Mouse (Mus musculus) layer of hippocampus, adult 9-10 months (tissue): ENCODE results near the gene Peli1.

Experiments used
- DNase-seq: peaks from one replicate; pipeline ENCODE4 v3.0.0; 2022; ENCODE audit warnings: low spot score

The Peli1 gene

GRCm38 (mm10) chr11:21091067-21091427, at the start of gene Peli1:
Gene Peli1, plus strand, starts transcription at chr11:21091291.
- peak; percentile 91 for DNase-seq

GRCm38 (mm10) chr11:21042590-21042989, 48.5 kb upstream of the Peli1 start:
- DNase-seq = no peak

DNA sequence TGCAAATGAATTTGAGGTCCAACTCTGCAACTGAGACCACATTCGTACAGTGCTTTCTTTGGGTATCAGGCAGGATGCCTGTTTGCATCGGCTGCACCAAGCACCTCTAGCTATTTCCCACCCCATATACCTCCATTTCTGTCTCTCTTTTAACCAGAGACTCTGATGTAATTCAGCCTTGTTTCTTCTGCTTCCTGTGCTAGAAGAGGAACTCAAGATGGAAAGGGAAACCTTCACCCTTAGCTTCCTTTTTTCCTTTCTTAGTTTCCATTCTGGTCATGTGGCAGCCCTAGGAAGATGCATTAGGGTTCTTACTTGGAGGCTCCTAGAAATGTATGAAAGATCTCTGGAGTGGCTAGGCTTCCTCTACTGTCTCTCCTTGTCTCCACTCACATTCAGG, 44.9 kb upstream of the Peli1 start:
- no peak for DNase-seq

- no peak for DNase-seq
Measured at GRCm38 (mm10) chr11:21047921-21048320, 43.2 kb upstream of the Peli1 start.

DNA sequence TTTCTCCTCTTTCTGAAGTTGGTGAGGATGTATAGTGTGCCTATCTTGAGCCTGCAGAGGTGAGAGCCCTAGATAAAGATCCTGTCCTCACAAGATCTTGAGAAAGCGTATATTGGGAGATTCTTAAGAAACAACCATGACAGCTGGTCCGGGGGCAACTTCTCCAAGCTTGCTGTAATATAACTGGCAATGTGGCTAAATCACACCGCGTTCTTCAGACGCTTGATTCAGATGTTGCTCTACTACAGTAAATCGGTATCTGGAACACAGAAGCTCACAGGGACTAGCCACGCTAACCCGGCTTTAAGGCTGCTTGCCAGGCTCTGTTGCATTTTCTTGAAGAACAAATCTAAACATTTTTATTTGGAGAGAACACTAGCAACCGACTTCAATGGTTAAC, 39.4 kb upstream of the Peli1 start:
- DNase-seq = peak; percentile 38

DNA sequence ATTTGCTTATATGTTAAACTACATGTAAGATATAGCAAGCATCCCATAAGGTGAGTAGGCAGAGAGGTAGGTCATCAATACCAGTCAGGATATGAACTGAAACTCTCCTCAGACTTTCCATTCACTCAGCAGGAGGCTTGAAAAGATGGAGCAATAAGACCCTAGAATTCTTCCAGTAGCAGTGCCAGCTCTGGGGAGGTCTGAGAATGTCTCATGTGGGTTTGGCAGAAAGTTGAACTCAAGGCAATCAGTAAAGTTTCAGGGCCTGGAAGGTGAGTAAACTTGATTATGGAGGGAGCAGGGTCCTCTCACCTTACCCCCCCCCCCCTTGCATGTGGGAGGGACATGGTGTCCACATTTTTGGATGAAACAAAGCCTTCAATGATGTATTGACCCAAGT, 36.5 kb upstream of the Peli1 start:
- no peak for DNase-seq

- no peak for DNase-seq
Measured at GRCm38 (mm10) chr11:21056109-21056850, 34.8 kb upstream of the Peli1 start.

DNA sequence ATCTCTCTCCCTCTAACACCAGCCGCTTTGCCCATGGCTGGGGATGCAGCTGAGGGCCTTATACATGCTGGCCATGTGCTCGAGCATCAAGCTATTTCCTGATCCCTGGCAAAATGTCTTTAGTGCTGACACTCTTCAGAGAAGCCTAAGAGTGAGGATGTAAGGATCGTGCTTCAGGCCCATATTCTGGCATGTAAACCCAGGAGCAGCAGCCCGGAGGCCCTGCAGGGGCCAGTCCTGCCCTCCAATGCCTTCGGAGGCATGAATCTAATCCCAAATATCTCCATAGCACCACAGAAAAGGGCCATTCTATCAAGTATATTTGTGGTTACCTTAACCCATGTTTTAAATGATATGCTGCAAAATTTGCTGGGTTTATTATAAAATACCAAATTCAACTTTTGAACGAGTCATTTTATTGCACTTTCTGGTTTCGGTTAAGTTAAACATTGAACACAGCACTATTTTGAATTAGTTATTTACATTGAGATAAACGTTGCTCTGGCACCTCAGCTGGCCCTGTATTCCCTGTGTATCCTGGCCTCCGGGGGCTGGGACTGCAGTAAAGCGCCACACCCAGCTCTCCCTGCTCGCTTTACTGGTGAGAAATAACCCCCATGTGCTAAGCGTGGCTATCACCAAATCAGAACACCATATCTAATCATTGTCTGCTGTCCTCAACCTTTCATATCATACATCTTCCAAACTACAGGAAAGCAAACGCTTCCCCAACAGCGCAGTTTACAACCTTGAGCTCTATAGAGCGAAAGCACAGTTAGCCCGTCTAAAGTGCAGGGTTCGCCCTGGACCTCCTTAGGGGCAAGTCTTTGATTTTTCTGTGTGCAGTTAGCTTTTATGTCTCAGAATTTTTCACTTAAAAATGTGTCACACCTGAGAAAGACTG, 33.3 kb upstream of the Peli1 start:
- DNase-seq = no peak

- no peak for DNase-seq
Measured at GRCm38 (mm10) chr11:21058415-21058781, 32.7 kb upstream of the Peli1 start.

DNA sequence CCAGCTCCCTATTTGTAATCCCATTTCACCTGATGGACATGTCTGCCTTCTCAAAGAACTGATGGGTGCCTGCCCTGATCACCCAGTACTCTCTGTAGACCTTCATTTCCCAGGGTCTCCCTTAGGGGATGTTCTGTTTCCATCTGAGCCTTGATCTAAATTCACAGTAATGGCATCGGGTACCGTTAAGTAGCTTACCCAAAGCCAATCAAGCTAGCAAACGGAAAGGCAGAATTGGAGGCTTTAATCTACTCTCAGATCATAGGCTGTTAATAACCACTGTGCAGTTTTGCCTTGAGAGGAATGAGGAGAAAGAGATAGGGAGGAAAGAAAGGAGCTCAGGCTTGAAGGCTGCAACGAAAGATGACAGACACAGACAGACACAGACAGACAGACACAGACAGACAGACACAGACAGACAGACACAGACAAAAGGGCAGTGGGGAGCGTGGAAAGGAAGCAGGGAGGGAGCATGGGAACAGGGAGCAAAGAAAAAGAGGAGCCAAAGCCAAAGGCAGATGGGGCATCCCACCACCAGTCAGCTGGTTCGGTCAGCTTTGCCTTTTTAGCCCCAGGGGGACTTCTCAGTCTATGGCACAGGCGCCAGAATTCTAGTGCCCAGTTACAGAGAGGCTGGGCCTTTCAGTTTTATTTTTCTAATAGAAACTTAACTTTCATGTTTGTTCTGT, 30.6 kb upstream of the Peli1 start:
- DNase-seq = no peak

GRCm38 (mm10) chr11:21061075-21061403, 30.1 kb upstream of the Peli1 start:
- DNase-seq = no peak

DNA sequence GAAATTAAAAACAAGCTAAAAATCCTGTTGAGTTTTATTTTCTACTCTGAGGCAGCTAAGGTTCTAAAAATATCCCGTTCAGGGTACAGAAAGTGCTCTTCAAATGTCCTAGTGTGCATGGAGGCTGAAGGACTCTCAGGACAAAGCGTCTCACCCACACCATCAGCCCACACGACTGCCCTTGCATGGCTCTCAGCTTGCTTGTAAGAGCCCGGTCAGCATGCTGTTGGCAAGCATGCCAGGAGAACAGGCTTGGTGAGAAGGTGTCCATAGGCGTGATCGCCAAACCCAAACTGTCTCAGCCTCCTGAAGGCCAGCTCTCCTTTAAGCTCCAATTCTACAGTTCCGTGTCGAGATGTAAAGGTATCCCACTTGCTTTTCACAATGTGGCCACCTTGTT, 29.7 kb upstream of the Peli1 start:
- DNase-seq = no peak

GRCm38 (mm10) chr11:21062071-21062470, 29.0 kb upstream of the Peli1 start:
- no peak for DNase-seq

GRCm38 (mm10) chr11:21063271-21063670, 27.8 kb upstream of the Peli1 start:
- no peak for DNase-seq

DNA sequence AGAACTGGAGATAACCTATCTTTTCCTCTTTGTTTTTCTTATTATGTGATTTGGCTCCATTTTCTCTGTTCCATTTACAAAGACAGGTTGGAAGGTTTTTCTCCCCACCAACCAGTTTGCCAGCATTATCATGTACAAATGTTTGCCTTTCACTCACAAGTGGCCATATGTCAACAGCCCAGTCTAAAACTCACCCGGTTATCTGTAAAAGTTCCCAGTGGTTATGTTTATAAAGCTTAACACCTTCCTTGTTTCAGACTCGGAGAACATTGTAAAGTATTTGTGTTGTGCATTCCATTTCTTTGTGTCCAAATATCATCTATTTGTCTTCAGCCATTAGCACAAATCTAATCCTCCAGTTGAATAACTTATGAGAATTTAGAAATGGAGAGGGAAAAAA, 11.7 kb upstream of the Peli1 start:
- no peak for DNase-seq

- no peak for DNase-seq
Measured at GRCm38 (mm10) chr11:21079851-21080362, 11.2 kb upstream of the Peli1 start.

DNA sequence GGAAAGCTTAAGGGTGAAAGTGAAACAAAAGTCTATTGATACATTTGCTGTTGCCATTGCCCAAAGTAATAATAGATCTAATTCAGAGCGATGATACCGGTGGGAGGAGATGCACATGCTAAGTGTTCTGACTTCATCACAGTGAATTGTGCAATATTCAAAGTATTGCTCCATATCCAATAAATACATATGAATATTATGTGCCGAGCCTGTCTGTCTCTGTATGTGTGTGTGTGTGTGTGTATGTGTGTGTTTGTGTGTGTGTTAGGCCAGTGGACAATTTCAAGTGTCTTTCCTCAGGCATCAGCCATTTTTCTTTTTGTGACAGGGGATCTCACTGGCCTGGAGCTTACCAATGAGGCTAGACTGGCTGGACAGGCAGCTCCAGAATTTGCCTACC, 9.9 kb upstream of the Peli1 start:
- no peak for DNase-seq

GRCm38 (mm10) chr11:21082711-21083110, 8.4 kb upstream of the Peli1 start:
- no peak for DNase-seq

DNA sequence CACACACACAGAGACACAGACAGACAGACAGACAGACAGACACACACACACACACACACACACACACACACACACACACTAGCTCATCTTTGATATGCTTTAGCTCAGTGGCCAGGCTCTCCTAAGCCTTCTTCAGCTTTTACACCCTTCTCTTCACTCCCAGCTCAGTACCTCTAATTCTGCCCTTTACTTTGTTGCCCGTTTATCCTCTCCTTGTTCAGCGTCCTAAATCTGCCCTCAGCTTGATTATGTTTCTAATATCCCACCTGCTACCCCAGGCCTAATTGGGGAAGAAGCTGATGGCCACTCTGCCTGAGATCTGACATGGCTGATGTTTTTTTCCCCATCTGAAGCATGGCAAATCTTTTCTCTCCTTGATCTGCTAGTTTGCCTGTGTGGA, 2.7 kb upstream of the Peli1 start:
- no peak for DNase-seq

- DNase-seq = no peak
Measured at GRCm38 (mm10) chr11:21089571-21089970, 1.5 kb upstream of the Peli1 start.

DNA sequence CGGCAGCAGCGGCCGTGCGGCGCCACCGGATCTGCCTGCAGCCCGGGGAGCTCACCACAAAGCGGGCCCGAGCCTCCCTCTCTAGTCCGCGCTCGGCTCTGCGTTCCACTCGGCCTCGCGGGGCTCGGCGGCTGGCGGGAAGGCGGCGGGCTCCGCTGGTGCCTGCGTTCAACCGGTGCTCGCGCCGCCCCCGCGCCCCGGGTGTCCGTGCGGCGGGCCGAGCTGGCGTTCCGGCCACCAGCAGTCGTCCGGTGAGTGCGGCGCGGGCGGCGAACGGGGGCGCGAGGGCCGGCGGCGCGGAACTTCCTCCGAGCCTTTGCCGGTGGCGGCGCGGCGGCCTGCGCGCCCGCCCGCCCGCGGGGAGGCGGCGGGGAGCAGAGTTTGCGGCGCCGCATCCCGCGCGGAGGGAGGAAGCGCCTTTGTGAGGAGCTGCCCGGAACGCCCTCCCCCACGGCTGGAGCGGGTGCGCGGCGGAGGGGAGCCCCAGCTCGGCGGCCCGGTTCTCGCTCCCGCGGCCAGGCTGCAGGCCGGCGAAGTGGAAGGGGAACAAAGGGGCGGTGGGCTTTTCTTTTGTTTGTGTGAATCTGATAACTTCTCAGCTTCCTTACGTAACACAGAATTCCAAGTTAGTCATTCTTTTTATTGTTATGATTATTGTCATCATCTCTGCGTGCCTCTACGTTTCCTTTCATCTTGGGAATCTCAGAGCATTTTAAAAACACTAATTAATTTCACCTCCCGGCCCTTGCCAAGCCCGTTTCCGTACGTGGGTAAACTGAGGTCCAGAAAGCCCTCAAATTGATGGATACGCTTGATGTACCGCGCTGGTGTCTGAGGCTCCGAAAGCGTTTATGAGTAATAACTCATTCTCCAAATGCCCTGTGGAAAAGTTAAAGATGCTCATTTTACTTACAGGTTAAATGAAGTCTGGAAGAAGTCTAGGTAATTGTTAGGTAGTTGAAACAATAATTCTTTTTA, 626 bp downstream of the Peli1 start:
- DNase-seq = no peak

DNA sequence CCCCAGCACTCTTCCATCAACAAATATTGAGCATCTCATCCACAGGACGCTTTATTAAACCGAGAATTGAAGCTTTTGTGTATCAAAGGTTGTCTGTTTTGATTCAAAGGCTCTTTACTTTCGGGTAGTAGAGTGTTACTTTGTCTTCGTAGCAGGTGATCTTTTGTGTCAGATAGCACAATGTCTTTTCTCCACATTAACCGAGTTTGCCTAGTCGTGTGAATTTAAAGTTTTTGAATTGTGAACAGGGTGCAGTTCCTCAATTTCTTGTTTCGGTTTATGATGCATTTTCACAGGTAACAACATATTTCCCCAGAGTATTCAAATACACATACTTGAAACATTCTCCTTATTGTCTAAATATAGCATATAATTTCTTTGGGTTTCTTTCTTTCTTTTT, 1.5 kb downstream of the Peli1 start:
- DNase-seq = no peak
